Mouse (Mus musculus) skeletal muscle tissue, adult 2 months (tissue): ENCODE results near the gene Hoxb6.

Source experiments
- DNase-seq: peaks from one replicate; pipeline ENCODE4 v3.0.0-alpha.2; 2012; ENCODE audit warnings: low read depth, low spot score

Gene Hoxb6

GRCm38 (mm10) chr11:96301064-96301431 is 8.8 kb downstream of the Hoxb6 start:
- no peak for DNase-seq

DNA sequence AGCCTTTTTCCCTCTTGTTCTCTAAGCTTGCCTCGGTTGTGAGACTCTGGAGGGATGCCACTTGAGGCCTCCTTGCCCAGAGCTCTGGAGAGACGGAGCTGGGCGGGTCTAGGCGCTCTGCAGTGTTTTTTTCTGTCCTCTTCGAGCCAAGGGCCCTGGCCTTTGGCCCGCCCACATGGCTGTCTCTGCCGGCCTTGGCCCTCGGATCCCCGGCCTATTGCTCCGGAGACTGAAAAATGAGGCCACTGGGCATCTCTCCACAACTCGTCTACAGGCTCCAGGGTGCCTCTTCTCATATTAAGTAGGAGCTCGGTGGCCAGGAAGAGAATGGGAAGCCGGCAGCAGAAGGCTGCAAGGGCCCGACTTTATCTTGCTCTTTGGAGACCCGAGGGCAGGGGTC is 9.6 kb downstream of the Hoxb6 start:
- no peak for DNase-seq

GRCm38 (mm10) chr11:96302381-96303150 is 10.3 kb downstream of the Hoxb6 start:
- DNase-seq: no peak

- no peak for DNase-seq
Measured at GRCm38 (mm10) chr11:96303151-96304099, 11.1 kb downstream of the Hoxb6 start, which contains the start of gene Hoxb5. Gene Hoxb5 (plus strand): TSS chr11:96303336.

GRCm38 (mm10) chr11:96304381-96305195 is 12.3 kb downstream of the Hoxb6 start:
- no peak for DNase-seq

DNA sequence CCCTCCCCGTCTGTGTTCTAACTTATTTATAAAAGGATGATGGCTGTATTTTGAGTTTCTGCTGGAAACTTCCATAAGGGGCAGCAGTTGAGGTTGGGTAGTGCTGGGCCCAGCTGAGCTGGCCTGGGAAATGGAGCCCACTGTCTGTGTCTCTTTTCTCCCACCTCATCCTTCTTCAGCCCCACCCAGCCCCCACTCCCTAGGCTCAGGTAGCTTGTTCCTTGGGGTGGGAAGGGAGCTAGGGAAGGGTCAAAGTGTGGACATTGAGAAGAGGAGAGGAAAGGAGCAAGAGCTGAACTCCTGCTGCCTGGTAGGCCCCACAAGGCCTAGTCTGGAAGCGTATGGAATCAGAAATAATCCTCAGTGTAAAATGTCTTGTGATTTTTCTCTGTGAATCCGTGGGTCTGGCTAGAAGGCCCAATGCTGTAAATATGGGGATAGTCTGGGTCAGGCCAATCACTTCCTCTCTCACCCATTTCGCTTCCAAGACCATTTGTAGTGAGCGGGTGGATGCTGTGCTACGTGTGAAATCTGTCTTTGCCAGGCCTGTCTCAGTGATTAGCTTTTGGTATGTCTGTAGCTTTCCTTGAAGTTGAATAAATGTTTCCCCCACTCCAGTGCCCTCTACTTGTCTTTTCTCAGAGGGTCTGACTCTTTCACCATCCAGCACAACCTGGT is 13.4 kb downstream of the Hoxb6 start:
- no peak for DNase-seq

DNA sequence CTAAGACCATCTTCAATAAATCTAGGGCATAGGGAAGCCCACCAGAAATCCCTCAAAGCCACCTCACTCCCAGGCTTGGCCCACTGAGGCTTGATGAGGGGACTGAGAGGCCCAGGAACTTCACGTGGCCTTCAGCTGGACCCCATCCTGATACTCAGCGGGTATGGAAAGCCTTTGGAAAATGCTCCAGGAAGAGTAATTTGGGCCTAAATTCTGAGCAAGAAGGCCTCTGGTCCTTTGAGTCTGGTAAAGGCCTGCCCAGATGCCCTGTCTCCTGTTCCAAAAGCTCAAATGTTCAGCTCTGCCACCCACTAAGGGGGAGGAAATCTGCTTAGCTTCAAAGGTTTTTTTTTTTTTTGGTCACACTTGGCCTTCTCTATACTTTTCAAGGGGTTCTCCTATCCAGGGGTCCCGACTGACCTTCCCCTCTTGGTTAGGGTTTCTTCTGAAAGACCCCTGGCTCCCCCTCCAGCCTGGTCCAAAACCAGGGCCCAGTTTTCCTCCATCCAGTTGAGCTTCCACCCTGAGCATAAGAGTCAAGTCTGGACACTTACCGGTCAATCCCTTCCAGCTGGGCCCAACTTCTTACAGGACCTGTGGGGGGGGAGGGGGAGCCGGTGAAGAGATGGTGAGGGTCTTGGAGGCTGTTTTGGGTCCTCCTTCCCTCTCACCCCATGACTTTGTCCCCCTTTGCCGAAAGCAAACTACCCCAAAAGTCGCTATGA is 14.1 kb downstream of the Hoxb6 start:
- no peak for DNase-seq

GRCm38 (mm10) chr11:96306908-96307269 is 14.6 kb downstream of the Hoxb6 start:
- DNase-seq: no peak

DNA sequence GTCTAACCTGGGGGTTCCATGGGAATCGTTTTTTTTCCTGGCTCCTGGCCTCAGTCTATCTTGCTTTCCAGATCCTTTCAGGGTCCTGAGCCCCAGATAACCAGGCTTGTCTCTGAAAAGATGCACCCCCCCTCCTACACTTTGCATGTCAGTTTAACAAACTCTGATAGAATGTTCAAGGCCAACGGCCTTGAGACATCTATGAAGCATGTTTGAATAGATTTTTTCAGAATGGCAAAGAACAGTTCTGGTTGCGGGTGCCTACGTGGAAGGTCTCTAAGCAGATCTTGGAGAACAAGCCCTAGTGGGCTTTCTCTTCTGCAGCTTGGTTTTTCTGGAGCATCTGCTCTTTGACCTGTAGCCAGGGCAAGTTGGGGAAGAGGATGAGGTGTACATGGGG is 16.5 kb downstream of the Hoxb6 start:
- DNase-seq: no peak

- DNase-seq: no peak
Measured at GRCm38 (mm10) chr11:96309288-96309687, 17.0 kb downstream of the Hoxb6 start.

- DNase-seq: no peak
Measured at GRCm38 (mm10) chr11:96310183-96310938, 18.1 kb downstream of the Hoxb6 start.

DNA sequence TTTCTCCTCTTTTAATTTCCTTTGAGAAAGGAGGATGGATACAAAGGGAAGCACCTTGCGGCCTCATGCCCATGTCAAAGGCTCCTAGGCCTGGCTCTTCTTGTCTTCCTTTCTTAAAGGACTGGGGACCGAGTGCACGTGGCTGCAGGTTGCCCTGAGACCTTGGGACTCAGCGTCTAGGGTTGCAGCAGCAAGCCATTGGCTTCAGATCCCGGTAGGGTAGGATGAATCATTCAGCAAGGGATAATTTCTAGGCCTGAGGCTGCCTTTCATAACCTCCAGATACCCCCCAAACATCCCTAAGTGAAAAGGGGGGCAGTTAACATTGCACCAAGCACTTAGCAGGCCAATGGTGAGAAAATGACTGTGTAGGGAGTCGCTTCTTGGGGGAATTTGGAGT is 18.8 kb downstream of the Hoxb6 start:
- DNase-seq: no peak

- no peak for DNase-seq
Measured at GRCm38 (mm10) chr11:96311520-96312417, 19.5 kb downstream of the Hoxb6 start.

GRCm38 (mm10) chr11:96313134-96313533 is 20.9 kb downstream of the Hoxb6 start:
- no peak for DNase-seq

GRCm38 (mm10) chr11:96313806-96314428 is 21.6 kb downstream of the Hoxb6 start:
- no peak for DNase-seq

GRCm38 (mm10) chr11:96314671-96315343 is 22.5 kb downstream of the Hoxb6 start:
- DNase-seq: no peak

DNA sequence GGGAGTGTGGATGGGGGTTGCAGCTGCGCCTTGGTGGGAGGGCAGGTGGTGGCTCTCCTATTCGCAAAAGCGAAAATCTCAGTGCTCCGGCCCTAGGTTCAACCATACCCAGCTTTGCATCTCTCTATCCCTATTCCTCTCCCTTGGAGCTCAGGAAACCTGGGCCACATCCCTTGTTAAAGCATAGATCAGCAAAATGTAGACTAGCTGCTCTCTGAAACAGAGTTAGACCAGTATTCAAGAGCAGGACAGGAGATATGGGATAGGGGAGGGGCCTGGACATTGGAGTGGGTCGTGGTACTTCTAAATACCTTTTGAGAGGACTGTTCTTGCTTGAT is 23.0 kb downstream of the Hoxb6 start:
- no peak for DNase-seq
